Mouse (Mus musculus) CD8-positive naive resting alpha-beta T cell, adult 2 months (primary cell): ENCODE results near the gene Reg2.
"Not testable (repeated sequence)": the region's sequence is repeated elsewhere in the genome, so short reads cannot be mapped to it uniquely, and the experiment has no call there.

Experiments used
- DNase-seq, 2 experiments: peaks; one replicate each; pipeline ENCODE4 v3.0.0; 2022; ENCODE audit warnings: low read depth in 2 of 2, low spot score in 2 of 2

The Reg2 gene

GRCm38 (mm10) chr6:78395323-78395722 lies at the start of gene Reg2:
Reg2 (plus strand) TSS chr6:78395623.
- not testable (repeated sequence) for DNase-seq

DNA sequence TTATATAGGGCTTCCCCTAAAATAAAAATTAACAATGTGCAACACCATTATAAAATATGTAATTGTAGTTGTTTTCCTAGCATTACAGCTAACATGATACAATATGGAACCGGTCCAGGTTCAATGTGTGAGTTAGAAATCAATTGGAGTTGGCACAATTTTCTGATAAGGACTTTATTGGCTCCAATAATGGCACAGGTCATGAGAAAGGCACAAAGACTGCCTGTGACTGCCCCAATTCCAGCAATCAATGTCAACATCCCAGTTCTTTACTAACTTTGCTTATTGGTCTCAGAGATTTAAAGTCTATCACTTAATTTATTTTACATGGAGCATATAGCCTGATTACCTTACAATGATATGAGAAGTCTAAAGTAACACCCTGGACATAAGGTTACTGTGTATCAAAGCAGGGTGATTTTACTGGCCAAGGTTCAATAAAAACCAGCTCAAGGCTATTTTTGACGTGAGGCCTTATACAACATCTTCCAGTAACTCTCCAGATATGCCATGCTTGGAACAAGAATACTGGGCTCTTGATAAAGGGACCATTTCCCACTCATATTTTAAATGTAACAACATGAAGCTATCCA lies 33.4 kb upstream of the Reg2 start:
- no peak for DNase-seq

DNA sequence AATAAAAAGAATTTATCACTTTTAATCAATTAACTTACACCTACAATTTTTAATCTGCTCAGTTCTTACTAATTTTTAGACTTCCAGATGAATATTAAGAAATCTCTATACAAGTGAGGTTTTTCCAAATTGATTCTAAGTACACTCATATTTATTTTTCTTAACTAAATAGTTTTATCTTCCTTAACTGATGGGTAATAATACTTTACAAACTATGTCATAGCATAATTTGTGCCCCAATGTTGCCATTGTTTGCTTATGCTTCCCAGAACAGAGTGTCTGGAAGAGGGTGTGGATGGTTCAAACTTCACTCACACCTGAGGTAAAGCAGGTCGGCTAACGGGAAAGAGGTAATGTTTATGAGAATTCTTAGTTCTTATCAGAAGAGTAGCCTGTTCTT lies 25.1 kb upstream of the Reg2 start, which contains the start of gene Reg3b:
Gene Reg3b, plus strand, starts transcription at position 301 of the 400 bp plus-strand sequence.
- no peak for DNase-seq

DNA sequence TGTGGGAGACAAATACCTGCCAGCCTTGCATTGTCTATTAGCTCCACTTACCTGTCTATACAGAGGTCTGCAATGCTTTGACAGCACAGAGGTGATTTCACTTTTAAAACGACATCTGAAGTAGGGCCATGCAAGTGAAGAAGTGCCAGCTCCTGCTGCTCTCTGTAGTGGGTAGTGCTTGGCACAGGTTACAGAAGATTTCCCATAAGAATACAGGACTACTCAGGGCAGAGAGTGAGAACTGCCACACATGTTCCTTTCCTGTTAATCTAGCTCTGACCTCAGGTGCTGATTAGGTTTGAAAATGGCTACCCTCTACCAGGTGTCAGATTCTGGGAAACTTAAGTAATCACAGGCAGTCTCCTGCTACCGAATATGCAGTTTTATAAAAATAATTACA lies 16.7 kb upstream of the Reg2 start, which contains the start of gene Reg3d:
Gene Reg3d, minus strand, starts transcription at position 101 of the 400 bp plus-strand sequence.
- DNase-seq = no peak

DNA sequence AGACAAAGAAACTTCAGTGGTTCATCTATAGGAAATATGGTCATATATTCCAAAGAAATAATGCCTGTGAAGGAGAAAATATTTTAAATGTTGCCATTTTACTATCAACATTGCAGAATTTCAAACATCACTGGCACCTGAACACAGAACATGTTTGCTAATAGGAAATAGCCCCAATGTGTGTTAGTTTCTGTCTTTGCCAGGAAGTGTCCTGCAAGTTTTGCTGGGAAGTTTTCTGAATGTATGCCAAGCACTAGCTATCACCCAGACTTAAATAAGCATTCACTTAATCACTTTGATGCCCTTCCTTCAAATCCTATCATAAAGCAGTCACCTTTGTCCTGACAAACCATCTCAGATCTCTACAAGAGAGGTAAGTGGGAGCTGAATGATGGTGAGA lies 15.0 kb upstream of the Reg2 start, which contains the start of gene Reg3a:
Gene Reg3a, plus strand, starts transcription at position 301 of the 400 bp plus-strand sequence.
- DNase-seq = no peak

- DNase-seq = no peak
These were observed 9.8 kb upstream of the Reg2 start for GRCm38 (mm10) chr6:78385609-78386008.

DNA sequence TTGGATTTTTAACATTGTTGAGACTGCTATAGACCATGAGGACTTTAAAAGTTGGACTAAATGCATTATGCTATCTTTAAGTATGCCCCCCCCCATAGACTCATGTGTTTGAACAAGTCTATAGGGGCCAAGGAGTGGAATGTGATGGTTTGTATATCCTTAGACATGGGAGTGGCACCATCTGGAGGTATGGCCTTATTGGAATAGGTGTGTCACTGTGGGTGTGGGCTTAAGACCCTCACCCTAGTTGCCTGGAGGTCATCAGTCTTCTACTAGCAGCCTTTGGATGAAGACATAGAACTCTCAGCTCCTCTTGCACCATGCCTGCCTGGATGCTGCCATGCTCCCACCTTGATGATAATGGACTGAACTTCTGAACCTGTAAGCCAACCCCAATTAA lies 27.0 kb downstream of the Reg2 start, which contains the start of gene Reg1:
Gene Reg1, plus strand, starts transcription at position 301 of the 400 bp plus-strand sequence.
- DNase-seq = not testable (repeated sequence)

DNA sequence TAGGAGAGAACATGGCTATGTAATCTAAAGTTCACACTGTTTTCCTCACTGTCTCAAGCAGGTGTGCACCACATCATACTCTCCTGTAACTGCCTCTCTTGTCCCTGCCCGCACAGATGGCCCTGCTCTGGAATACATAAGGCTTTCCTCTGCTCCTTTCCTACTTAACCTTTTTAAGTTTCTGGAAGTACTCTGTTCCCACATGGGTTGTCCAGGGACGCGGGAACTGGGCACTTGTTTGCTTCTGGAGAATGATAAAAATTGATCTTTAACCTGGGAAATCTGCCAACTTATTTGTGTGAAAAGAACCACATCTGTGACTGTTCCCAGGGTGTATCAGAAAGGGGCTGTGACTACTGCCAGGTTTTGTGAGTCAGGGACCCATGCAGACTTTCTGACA lies 30.1 kb downstream of the Reg2 start:
- DNase-seq = no peak

DNA sequence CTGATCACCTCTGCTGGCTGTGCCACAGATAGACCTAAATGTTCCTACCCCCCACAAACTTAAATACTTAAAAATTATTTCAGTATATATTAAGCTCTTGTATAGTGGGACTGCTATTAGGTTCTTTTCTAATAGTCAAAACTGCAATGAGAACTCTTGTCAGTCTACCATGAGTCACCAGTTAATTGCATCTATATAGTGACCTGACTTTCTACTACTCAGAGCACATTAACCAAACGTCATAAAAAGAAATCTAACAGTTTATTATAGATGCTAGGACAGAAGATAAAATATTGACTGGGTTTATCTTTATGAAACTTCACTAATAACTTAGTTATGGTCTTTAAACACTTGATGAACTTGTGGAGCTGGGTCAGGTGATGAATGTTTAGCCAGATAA lies 51.8 kb downstream of the Reg2 start:
- no peak for DNase-seq

DNA sequence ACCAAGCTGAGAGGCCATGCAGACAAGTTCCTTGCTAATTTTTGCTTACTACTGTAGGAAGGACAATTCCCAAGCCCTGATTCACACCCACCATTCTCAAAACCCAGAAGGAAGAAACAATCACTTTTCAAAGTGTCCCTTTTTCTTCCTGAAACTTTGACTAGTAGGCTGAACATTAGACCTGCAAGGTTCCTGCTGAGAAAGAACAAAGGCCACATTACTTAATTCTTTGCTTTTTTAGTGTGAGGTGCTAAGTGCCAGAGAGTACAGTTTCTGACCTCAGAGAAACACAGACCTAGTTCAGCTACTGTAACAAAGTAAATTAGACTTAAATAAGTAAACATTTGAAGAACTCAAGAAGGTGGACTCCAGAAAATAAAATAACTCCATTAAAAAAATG lies 53.0 kb downstream of the Reg2 start:
- no peak for DNase-seq

GRCm38 (mm10) chr6:78452804-78453203 lies 57.4 kb downstream of the Reg2 start:
- DNase-seq = no peak
